Mouse (Mus musculus) C2C12 (cell line): Measurements from ENCODE around the gene Golga4. TPM values are rescaled to one million over a fixed set of nuclear protein-coding genes. Genes with fewer than 3 reads are reported as not detected.

Source experiments
- H3K27me3 ChIP-seq: one replicate; pipeline ENCODE4 v1.6.1; 2011; ENCODE audit not compliant: control insufficient read depth, insufficient read depth, insufficient read length
- H3K36me3 ChIP-seq: one replicate; pipeline ENCODE4 v1.6.1; 2011; ENCODE audit not compliant: control insufficient read depth, insufficient read depth
- H3K4me3 ChIP-seq: one replicate; pipeline ENCODE4 v1.5.1; 2011; ENCODE audit warnings: mild to moderate bottlenecking, control low read depth; ENCODE audit not compliant: poor library complexity, insufficient read depth, severe bottlenecking
- H3K79me2 ChIP-seq: one replicate; pipeline ENCODE4 v1.6.1; 2011; ENCODE audit not compliant: control insufficient read depth, insufficient read depth
- H3K79me3 ChIP-seq: one replicate; pipeline ENCODE4 v1.6.1; 2011; ENCODE audit warnings: low read depth, control low read depth
- H3ac ChIP-seq: one replicate; pipeline ENCODE3; 2011; ENCODE audit warnings: low read depth; ENCODE audit not compliant: control insufficient read depth, insufficient read length
- CEBPB ChIP-seq: IDR thresholded peaks from one replicate; pipeline ENCODE4 v1.6.1; 2011; ENCODE audit warnings: low read depth, mild to moderate bottlenecking, control low read depth, moderate library complexity
- CTCF ChIP-seq: IDR thresholded peaks from one replicate; pipeline ENCODE4 v1.5.1; 2011; ENCODE audit not compliant: control insufficient read depth, insufficient read depth, insufficient read length
- FOSL1 ChIP-seq: IDR thresholded peaks from one replicate; pipeline ENCODE4 v1.8.0; 2011; ENCODE audit warnings: mild to moderate bottlenecking, low read length; ENCODE audit not compliant: poor library complexity, insufficient read depth, severe bottlenecking
- MAX ChIP-seq: IDR thresholded peaks from one replicate; pipeline ENCODE4 v1.6.1; 2011; ENCODE audit warnings: mild to moderate bottlenecking, control low read depth
- MYOD1 ChIP-seq: IDR thresholded peaks from one replicate; pipeline ENCODE4 v1.6.1; 2011; ENCODE audit warnings: low read depth; ENCODE audit not compliant: control insufficient read depth, insufficient read length
- MYOG ChIP-seq: IDR thresholded peaks from one replicate; pipeline ENCODE4 v1.6.1; 2011; ENCODE audit not compliant: control insufficient read depth, insufficient read length; ENCODE audit errors: extremely low read depth
- USF1 ChIP-seq: IDR thresholded peaks from one replicate; pipeline ENCODE4 v1.6.1; 2011; ENCODE audit warnings: low read depth, mild to moderate bottlenecking, control low read depth, moderate library complexity
- polyA plus RNA-seq: library from polyadenylated mRNA; unstranded; fragments of >200 nt; fragmentation: generic; extraction: Trizol; gene quantifications from one replicate; pipeline ENCODE4 v1.2.1, GENCODE M21; 2012; ENCODE audit warnings: missing spikeins

The Golga4 gene
- polyA plus RNA-seq, 1 experiment = 9.9 TPM

DNA sequence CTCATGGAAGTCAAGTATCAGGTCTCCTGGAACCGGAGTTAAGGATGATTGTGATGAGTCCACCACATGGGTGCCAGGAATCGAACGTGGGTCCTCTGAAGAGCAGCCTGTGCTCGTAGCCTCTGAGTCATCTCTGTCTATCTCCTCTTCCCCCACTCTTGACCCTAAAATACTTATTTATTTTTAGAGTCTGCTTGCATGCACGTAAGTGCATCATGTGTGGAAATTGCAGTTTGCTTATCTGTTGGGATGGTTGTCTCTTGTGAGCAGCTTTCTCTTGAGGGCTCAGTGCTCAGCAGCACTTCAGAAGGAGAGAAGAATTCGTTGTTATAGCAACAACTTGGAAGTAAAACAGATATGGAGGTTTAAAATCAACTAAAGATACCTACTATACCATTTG is 9.4 kb downstream of the Golga4 start:
- H3K4me3 ChIP-seq = no peak overlapping the region
- TF ChIP-seq FOSL1 (no peak), CEBPB (no peak), USF1 (no peak), MAX (no peak), MYOD1 (no peak), MYOG (no peak)
- H3K36me3 ChIP-seq = peaks cover 25% of the 10 kb centered on the region
- peaks cover 25% of the 10 kb centered on the region for H3K79me3 ChIP-seq
- H3K27me3 ChIP-seq = no peaks in the 10 kb centered on the region
- H3ac ChIP-seq = no peak overlapping the region
- H3K79me2 ChIP-seq = peaks cover 82% of the 10 kb centered on the region

DNA sequence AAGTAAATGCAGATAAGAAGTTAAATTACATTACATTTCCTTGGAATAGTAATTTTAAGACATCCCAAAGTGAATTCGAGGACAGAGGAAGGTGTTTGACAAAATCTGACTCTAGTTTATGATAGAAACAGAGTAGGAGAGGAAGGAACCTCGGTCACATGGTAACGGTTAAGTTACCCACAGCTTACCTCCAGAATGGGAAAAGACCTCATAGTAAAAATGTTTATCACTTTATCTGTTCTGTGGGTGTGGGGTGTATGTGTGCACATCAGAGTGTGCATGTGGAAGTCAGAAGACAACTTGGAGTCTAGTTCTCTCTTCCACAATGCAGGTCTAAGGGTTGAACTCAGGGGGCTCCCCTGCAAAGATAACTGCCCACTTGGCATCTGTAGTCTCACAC is 10.1 kb downstream of the Golga4 start:
- Histone ChIP-seq H3K36me3 (peaks cover 25% of the 10 kb centered on the region), H3K79me2 (peaks cover 82% of the 10 kb centered on the region), H3K4me3 (no peak overlapping the region), H3K79me3 (peaks cover 19% of the 10 kb centered on the region), H3ac (no peak overlapping the region), H3K27me3 (no peaks in the 10 kb centered on the region)
- TF ChIP-seq MYOG (no peak), FOSL1 (no peak), CTCF (no peak)

DNA sequence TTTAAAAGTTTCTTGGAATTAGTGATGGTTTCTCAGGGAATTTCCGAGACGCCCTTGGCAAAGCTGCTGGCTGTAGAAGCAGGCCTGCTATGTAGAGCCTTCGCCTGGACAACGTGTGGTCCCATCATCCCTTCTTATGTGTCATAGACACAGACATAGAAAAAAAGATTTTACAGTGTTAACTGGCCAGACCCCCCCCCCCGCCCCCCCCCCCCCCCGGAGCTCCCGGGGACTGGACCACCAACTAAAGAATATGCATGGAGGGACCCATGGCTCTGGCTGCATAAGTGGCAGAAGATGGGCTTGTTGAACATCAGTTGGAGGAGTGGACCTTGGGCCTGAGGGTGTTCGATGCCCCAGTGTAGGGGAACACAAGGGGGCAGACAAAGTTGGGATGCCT is 11.6 kb downstream of the Golga4 start:
- Histone ChIP-seq H3K36me3 (peaks cover 25% of the 10 kb centered on the region), H3K79me2 (peaks cover 69% of the 10 kb centered on the region), H3K4me3 (no peak overlapping the region), H3K79me3 (peaks cover 9% of the 10 kb centered on the region), H3ac (no peak overlapping the region), H3K27me3 (no peaks in the 10 kb centered on the region)
- no peak for TF ChIP-seq USF1
- TF ChIP-seq CTCF = no peak

DNA sequence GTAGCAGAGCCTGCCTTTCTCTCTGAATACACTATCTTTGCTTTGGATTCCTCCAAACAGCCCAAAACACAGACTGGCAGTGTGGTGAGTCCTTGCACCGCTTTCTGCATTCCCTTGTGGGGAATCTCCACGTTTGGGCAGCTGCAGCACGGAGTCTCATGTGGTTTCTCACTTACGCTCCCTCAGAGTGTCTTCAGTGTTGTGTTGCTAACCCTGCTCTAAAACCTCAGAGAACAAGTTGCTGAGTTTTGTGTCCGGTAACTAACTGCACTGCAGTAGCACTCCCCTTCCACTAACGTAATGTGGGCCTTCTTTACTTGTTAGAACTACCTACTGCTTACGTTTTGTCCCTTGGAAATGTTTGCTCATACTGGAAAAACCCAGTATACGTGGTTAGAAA is 13.0 kb downstream of the Golga4 start:
- Histone ChIP-seq H3ac (no peak overlapping the region), H3K79me2 (peaks cover 57% of the 10 kb centered on the region), H3K27me3 (no peaks in the 10 kb centered on the region), H3K36me3 (peaks cover 25% of the 10 kb centered on the region), H3K79me3 (peaks cover 5% of the 10 kb centered on the region), H3K4me3 (no peak overlapping the region)
- TF ChIP-seq USF1 (no peak), MAX (no peak), FOSL1 (no peak), MYOG (no peak), CTCF (no peak), MYOD1 (no peak), CEBPB (no peak)

DNA sequence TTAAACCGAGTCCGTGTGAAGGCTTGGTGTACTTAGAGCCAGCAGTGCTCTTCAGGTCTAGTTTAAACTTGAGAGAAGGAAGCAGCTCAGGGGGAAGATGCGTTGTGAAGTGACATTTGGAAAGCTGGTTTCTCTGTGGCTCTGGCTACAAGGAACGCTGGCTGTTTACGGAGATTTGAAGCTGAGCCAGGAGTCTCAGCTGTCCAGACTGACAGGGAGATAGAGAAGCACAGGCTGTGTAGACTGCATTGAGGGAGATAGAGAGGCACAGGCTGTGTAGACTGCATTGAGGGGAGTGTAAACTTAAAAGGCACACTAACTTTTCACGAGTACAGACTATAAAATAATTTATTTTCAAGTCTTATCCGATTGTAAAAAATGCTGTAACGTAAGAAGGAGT is 13.9 kb downstream of the Golga4 start:
- Histone ChIP-seq H3K79me3 (peaks cover 5% of the 10 kb centered on the region), H3K27me3 (no peaks in the 10 kb centered on the region), H3ac (no peak overlapping the region), H3K36me3 (peaks cover 23% of the 10 kb centered on the region), H3K79me2 (peaks cover 49% of the 10 kb centered on the region), H3K4me3 (no peak overlapping the region)
- TF ChIP-seq CTCF = no peak
- no peak for TF ChIP-seq USF1
- TF ChIP-seq MAX = no peak
- no peak for TF ChIP-seq MYOG
- TF ChIP-seq CEBPB = no peak
- no peak for TF ChIP-seq MYOD1
- no peak for TF ChIP-seq FOSL1

DNA sequence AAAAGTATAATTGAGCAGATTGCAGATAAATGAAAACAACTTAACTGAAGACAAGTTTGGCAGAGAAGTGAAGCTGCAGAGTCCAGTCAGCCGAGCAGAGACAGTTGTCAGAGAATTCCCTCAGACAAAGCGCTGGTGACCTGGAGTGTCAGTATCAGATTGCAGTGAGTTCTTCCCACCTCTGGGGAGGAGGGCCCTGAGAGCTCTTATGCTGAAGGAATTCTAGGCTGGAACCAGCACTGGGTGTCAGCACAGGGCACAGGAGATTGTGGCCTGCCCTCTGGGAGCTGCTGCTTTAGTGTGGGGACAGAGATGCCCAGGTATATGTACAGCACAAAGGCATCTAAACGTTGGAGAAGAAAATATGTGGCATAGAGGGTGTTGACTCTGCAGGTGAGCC is 14.8 kb downstream of the Golga4 start:
- Histone ChIP-seq H3K36me3 (peaks cover 15% of the 10 kb centered on the region), H3K4me3 (no peak overlapping the region)
- TF ChIP-seq CEBPB (no peak), MAX (no peak), FOSL1 (no peak), MYOD1 (no peak), MYOG (no peak), CTCF (no peak), USF1 (no peak)

More for the DNA sequence above, 14.8 kb downstream of the Golga4 start:
- no peaks in the 10 kb centered on the region for H3K27me3 ChIP-seq
- no peak overlapping the region for H3ac ChIP-seq
- peaks cover 5% of the 10 kb centered on the region for H3K79me3 ChIP-seq
- peaks cover 41% of the 10 kb centered on the region for H3K79me2 ChIP-seq
